Mouse (Mus musculus) megakaryocyte, embryonic 14.5 days (primary cell): Measurements from ENCODE around the gene Scyl1.
"Not testable (repeated sequence)": the region's sequence is repeated elsewhere in the genome, so short reads cannot be mapped to it uniquely, and the experiment has no call there.

ENCODE experiments used
- FLI1 ChIP-seq: IDR thresholded peaks from 2 replicates; pipeline ENCODE4 v1.6.1; 2012; ENCODE audit warnings: low read length, inconsistent platforms, mixed read lengths
- GATA1 ChIP-seq: IDR thresholded peaks from 3 replicates; pipeline ENCODE4 v1.6.1; 2012; ENCODE audit warnings: mixed read lengths, low read length, inconsistent platforms, borderline replicate concordance

- not testable (repeated sequence) for TF ChIP-seq GATA1, FLI1
Measured at GRCm38 (mm10) chr19:5793917-5794770, 22.9 kb upstream of the Scyl1 start.
